Mouse (Mus musculus): ENCODE data around the gene Qtrt1. TPM values are rescaled to one million over a fixed set of nuclear protein-coding genes. Genes with fewer than 3 reads are reported as not detected.

Gene Qtrt1
- 22.7 and 24.3 TPM in 2 replicates for polyA plus RNA-seq (2014; fragmentation: Nextera tagmentation; extraction: Ambion mirVana)

- WGBS: 3% methylated on average over 53 of the region's 53 CpGs
- H3K36me3 ChIP-seq (ENCODE audit: control insufficient read depth, insufficient read depth, low read length): peaks cover 26% of the 10 kb centered on the region
- no peaks in the 10 kb centered on the region for H3K9me3 ChIP-seq (ENCODE audit: control insufficient read depth, low read length)
- peak within 1 kb of the TSS in 1 of 2 experiments; percentile 25; a peak in 2 of 4 replicates for H3K27ac ChIP-seq (replicated peaks in 1 of 2; ENCODE audit: control insufficient read depth in 1 of 2, insufficient read depth in 1 of 2, low read depth in 2 of 2, low read length in 2 of 2)
- peaks cover 3 to 6% of the 10 kb centered on the region in 2 experiments; a peak in 2 of 4 replicates for H3K4me1 ChIP-seq (ENCODE audit: control insufficient read depth in 2 of 2, insufficient read depth in 2 of 2, low read length in 2 of 2)
- peak; percentile 89 for ATAC-seq (ENCODE audit: insufficient number of reproducible peaks, insufficient read depth, low FRiP score, low read depth)
- peak within 1 kb of the TSS; percentile 82 for H3K9ac ChIP-seq (ENCODE audit: low read length)
- peak within 1 kb of the TSS; percentile 68 for H3K4me2 ChIP-seq (ENCODE audit: low read length)
- H3K4me3 ChIP-seq (ENCODE audit: control insufficient read depth in 1 of 2, insufficient read depth in 1 of 2, low read depth in 1 of 2, low read length in 2 of 2): peak within 1 kb of the TSS; percentile 72 to 81
- no peaks in the 10 kb centered on the region for H3K27me3 ChIP-seq (ENCODE audit: control insufficient read depth, insufficient read depth, low read length)
Observed at GRCm38 (mm10) chr9:21411669-21412550, at the start of gene Qtrt1. Qtrt1 (plus strand) TSS chr9:21411837.

DNA sequence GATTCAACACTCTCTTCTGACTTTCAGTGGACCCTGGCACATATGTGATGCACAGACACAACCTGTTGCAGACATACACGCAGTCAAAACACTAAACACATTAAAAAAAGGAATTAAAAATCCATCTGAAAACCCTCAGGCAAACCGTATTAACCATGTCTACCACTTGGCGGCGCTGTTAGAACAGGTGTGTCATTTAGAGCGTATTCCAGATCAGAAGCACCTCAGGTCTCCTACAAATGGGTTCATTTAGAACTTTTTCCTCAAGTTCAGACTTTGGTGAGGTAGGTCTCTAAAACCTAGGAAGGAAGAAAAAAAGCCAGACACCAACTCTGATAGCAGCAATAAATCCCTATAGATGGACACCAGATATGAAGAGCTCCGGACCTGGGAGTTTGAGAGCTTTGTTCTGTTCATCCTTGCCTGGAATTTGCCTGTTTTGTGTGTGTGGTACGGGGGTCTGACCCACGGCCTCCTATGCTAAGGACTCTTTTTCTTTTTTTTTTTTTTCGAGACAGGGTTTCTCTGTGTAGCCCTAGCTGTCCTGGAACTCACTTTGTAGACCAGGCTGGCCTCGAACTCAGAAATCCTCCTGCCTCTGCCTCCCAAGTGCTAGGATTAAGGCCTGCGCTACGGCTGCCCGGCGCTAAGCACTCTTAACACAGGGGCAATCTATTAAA lies 45.0 kb upstream of the Qtrt1 start:
- Histone ChIP-seq H3K4me1 (ENCODE audit: control insufficient read depth in 2 of 2, insufficient read depth in 2 of 2, low read length in 2 of 2) (peaks cover 8 to 15% of the 10 kb centered on the region in 2 experiments), H3K36me3 (ENCODE audit: control insufficient read depth, insufficient read depth, low read length) (peaks cover 5% of the 10 kb centered on the region; the same call in 1 of the 2 replicates), H3K27ac (replicated peaks in 1 of 2; ENCODE audit: control insufficient read depth in 1 of 2, insufficient read depth in 1 of 2, low read depth in 2 of 2, low read length in 2 of 2) (peak overlapping the region; percentile 72 to 75), H3K4me3 (ENCODE audit: control insufficient read depth in 1 of 2, insufficient read depth in 1 of 2, low read depth in 1 of 2, low read length in 2 of 2) (peak overlapping the region; percentile 30 to 71; a peak in 3 of 4 replicates), H3K9me3 (ENCODE audit: control insufficient read depth, low read length) (no peaks in the 10 kb centered on the region), H3K9ac (ENCODE audit: low read length) (peak overlapping the region; percentile 42; the same call in 1 of the 2 replicates), H3K4me2 (ENCODE audit: low read length) (peak overlapping the region; percentile 58), H3K27me3 (ENCODE audit: control insufficient read depth, insufficient read depth, low read length) (no peaks in the 10 kb centered on the region)
- no peak for ATAC-seq (ENCODE audit: insufficient number of reproducible peaks, insufficient read depth, low FRiP score, low read depth)
- WGBS: 33% methylated on average over 14 of the region's 14 CpGs

DNA sequence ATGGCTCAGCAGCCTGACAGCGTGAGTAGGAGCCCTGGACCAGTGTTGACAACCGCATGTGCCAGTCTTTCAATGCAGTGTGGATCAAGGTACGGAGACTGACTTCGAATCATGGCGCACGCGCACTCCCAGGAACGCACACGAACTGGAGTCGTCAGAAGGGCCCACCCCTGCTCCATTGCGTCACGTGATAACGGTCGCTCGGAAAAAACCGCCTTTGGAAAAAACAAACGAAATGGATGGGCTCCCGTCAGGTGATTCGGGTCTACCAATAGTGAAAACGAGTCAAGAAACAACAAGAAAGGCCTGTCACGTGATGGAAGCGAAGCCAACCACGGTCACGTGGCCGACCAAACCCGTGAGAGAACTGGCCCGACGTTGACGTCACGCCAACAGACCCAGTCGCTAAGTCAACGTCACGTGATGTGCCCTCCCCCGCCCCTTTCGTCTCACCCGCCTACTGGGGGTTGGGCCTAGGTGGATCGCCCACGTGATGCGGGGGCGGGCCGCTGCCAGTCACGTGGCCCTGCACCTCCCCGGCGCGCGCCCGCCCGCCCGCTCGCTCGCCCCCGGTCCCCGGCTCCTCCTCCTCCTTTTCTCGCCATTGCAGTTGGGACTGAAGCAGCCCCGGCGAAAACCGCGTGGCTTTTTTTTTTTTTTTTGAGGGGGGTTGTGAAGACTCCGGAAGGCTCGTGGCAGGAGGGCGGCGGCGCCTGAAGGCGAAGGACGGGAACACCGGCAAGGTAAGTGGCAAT lies 44.1 kb upstream of the Qtrt1 start, which contains the start of gene Ilf3:
Gene Ilf3 (plus strand): TSS at position 515 of the 755 bp plus-strand sequence.
- ATAC-seq (ENCODE audit: insufficient number of reproducible peaks, insufficient read depth, low FRiP score, low read depth): peak; percentile 91
- H3K4me3 ChIP-seq (ENCODE audit: control insufficient read depth in 1 of 2, insufficient read depth in 1 of 2, low read depth in 1 of 2, low read length in 2 of 2): peak within 1 kb of the TSS; percentile 71 to 92
- H3K4me1 ChIP-seq (ENCODE audit: control insufficient read depth in 2 of 2, insufficient read depth in 2 of 2, low read length in 2 of 2): peaks cover 8 to 15% of the 10 kb centered on the region in 2 experiments
- under 1% methylated on average over 63 of the region's 66 CpGs for WGBS
- H3K9ac ChIP-seq (ENCODE audit: low read length): peak within 1 kb of the TSS; percentile 90
- no peaks in the 10 kb centered on the region for H3K27me3 ChIP-seq (ENCODE audit: control insufficient read depth, insufficient read depth, low read length)
- no peaks in the 10 kb centered on the region for H3K9me3 ChIP-seq (ENCODE audit: control insufficient read depth, low read length)
- peak within 1 kb of the TSS; percentile 79 for H3K4me2 ChIP-seq (ENCODE audit: low read length)
- H3K36me3 ChIP-seq (ENCODE audit: control insufficient read depth, insufficient read depth, low read length): peaks cover 11% of the 10 kb centered on the region; the same call in 1 of the 2 replicates
- H3K27ac ChIP-seq (replicated peaks in 1 of 2; ENCODE audit: control insufficient read depth in 1 of 2, insufficient read depth in 1 of 2, low read depth in 2 of 2, low read length in 2 of 2): peak within 1 kb of the TSS; percentile 72 to 85

DNA sequence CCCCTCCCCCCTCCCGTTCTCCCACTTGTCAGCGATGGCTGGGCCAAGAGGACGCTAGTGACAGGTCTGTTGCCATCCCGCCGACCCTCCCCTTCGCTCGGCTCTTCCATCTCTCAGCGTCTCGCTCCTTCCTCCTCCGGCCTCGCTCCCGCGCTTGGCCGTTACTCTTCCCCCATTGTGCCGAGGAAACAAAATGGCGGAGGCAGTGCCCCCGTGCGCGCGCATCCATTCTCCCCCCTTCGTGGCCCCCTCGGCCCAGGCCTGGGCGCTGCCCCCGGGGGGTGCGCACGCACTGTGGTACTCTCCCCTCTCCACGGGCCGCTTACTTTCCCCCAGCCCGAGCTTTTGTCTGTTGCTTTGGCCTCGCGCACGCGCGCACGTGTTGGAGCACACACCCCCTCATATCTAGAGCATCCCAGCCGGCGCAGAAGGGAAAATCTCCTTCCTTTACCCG lies 43.5 kb upstream of the Qtrt1 start:
- peak overlapping the region; percentile 90 for H3K9ac ChIP-seq (ENCODE audit: low read length)
- peak overlapping the region; percentile 79 for H3K4me2 ChIP-seq (ENCODE audit: low read length)
- ATAC-seq (ENCODE audit: insufficient number of reproducible peaks, insufficient read depth, low FRiP score, low read depth): peak; percentile 37
- H3K27ac ChIP-seq (replicated peaks in 1 of 2; ENCODE audit: control insufficient read depth in 1 of 2, insufficient read depth in 1 of 2, low read depth in 2 of 2, low read length in 2 of 2): peak overlapping the region; percentile 61 to 85
- H3K4me3 ChIP-seq (ENCODE audit: control insufficient read depth in 1 of 2, insufficient read depth in 1 of 2, low read depth in 1 of 2, low read length in 2 of 2): peak overlapping the region; percentile 71 to 92
- peaks cover 8 to 15% of the 10 kb centered on the region in 2 experiments for H3K4me1 ChIP-seq (ENCODE audit: control insufficient read depth in 2 of 2, insufficient read depth in 2 of 2, low read length in 2 of 2)
- H3K36me3 ChIP-seq (ENCODE audit: control insufficient read depth, insufficient read depth, low read length): peaks cover 15% of the 10 kb centered on the region; the same call in 1 of the 2 replicates
- H3K9me3 ChIP-seq (ENCODE audit: control insufficient read depth, low read length): no peaks in the 10 kb centered on the region
- under 1% methylated on average over 38 of the region's 38 CpGs for WGBS
- H3K27me3 ChIP-seq (ENCODE audit: control insufficient read depth, insufficient read depth, low read length): no peaks in the 10 kb centered on the region

GRCm38 (mm10) chr9:21369080-21369479 lies 42.6 kb upstream of the Qtrt1 start:
- H3K36me3 ChIP-seq (ENCODE audit: control insufficient read depth, insufficient read depth, low read length): peaks cover 15% of the 10 kb centered on the region; the same call in 1 of the 2 replicates
- peak overlapping the region; percentile 90; the same call in 1 of the 2 replicates for H3K9ac ChIP-seq (ENCODE audit: low read length)
- no peak for ATAC-seq (ENCODE audit: insufficient number of reproducible peaks, insufficient read depth, low FRiP score, low read depth)
- H3K4me3 ChIP-seq (ENCODE audit: control insufficient read depth in 1 of 2, insufficient read depth in 1 of 2, low read depth in 1 of 2, low read length in 2 of 2): peak overlapping the region; percentile 71 to 92
- H3K4me2 ChIP-seq (ENCODE audit: low read length): peak overlapping the region; percentile 79
- 57% methylated on average over 11 of the region's 11 CpGs for WGBS
- peak overlapping the region in 1 of 2 experiments; percentile 85; a peak in 1 of 4 replicates for H3K27ac ChIP-seq (replicated peaks in 1 of 2; ENCODE audit: control insufficient read depth in 1 of 2, insufficient read depth in 1 of 2, low read depth in 2 of 2, low read length in 2 of 2)
- no peaks in the 10 kb centered on the region for H3K9me3 ChIP-seq (ENCODE audit: control insufficient read depth, low read length)
- H3K27me3 ChIP-seq (ENCODE audit: control insufficient read depth, insufficient read depth, low read length): no peaks in the 10 kb centered on the region
- H3K4me1 ChIP-seq (ENCODE audit: control insufficient read depth in 2 of 2, insufficient read depth in 2 of 2, low read length in 2 of 2): peaks cover 8 to 15% of the 10 kb centered on the region in 2 experiments

DNA sequence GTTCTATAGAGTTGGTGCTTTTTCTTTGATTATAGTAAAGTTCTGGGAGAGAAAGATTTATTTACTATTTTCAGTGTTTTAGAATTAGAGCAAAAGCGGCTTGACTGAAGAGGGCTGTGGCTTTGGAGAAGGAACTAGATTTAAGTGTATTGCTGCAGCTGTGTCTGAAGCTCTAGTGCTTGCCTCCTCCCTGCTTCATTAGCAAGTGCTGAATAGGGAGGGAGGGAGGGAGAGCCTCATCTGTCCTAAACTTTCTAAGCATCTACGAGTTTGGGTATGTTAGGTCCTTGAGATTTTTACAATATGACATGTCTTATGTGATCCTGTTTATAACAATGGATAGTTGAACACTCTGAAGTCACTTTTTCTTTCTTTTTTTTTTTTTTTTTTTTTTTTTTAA lies 40.8 kb upstream of the Qtrt1 start:
- Histone ChIP-seq H3K4me1 (ENCODE audit: control insufficient read depth in 2 of 2, insufficient read depth in 2 of 2, low read length in 2 of 2) (peaks cover 8 to 15% of the 10 kb centered on the region in 2 experiments), H3K27ac (replicated peaks in 1 of 2; ENCODE audit: control insufficient read depth in 1 of 2, insufficient read depth in 1 of 2, low read depth in 2 of 2, low read length in 2 of 2) (no peak overlapping the region), H3K36me3 (ENCODE audit: control insufficient read depth, insufficient read depth, low read length) (peaks cover 18% of the 10 kb centered on the region; the same call in 1 of the 2 replicates), H3K9ac (ENCODE audit: low read length) (no peak overlapping the region), H3K4me2 (ENCODE audit: low read length) (no peak overlapping the region), H3K4me3 (ENCODE audit: control insufficient read depth in 1 of 2, insufficient read depth in 1 of 2, low read depth in 1 of 2, low read length in 2 of 2) (no peak overlapping the region), H3K27me3 (ENCODE audit: control insufficient read depth, insufficient read depth, low read length) (no peaks in the 10 kb centered on the region), H3K9me3 (ENCODE audit: control insufficient read depth, low read length) (no peaks in the 10 kb centered on the region)
- ATAC-seq (ENCODE audit: insufficient number of reproducible peaks, insufficient read depth, low FRiP score, low read depth): no peak
- 78% methylated on average over 2 of the region's 2 CpGs for WGBS
